Mouse (Mus musculus) olfactory bulb, adult 2 months (tissue): ENCODE data around the gene Eno2.

Source experiments
- CTCF ChIP-seq: fragments of 200-500 bp; IDR thresholded peaks from 2 replicates; pipeline ENCODE4 v1.5.1; 2012; ENCODE audit warnings: low read depth, mild to moderate bottlenecking, low read length, moderate library complexity; ENCODE audit not compliant: insufficient read depth
- POLR2A ChIP-seq: fragments of 200-500 bp; IDR thresholded peaks from 2 replicates; pipeline ENCODE4 v1.6.1; 2012; ENCODE audit warnings: mild to moderate bottlenecking, low read depth, low read length, moderate library complexity; ENCODE audit not compliant: insufficient read depth

- TF ChIP-seq POLR2A (no peak), CTCF (no peak)
These were observed 1.9 kb downstream of the Eno2 start for GRCm38 (mm10) chr6:124767536-124767919.
